Mouse (Mus musculus) hematopoietic stem cell, adult 5-6 weeks (primary cell): ENCODE results near the gene Faf2. TPM values are rescaled to one million over a fixed set of nuclear protein-coding genes. Genes with fewer than 3 reads are reported as not detected.
"Not testable (repeated sequence)": the region's sequence is repeated elsewhere in the genome, so short reads cannot be mapped to it uniquely, and the experiment has no call there.

Experiments used
- ATAC-seq, 2 experiments: fragments of 125-278 bp in 1 of 2; replicated peaks in 1 of 2; 2 replicates each; pipeline ENCODE4 v1.8.0; 2016 to 2017; ENCODE audit warnings: inconsistent platforms in 2 of 2, mild to moderate bottlenecking in 2 of 2, moderate number of reproducible peaks in 2 of 2, low read depth in 1 of 2, moderate TSS enrichment in 1 of 2; ENCODE audit not compliant: low FRiP score in 2 of 2, poor library complexity in 2 of 2, severe bottlenecking in 2 of 2, insufficient read depth in 1 of 2, low TSS enrichment in 1 of 2
- total RNA-seq: library from RNA; stranded (forward); fragments of 172-1452, 232-1000 nt; gene quantifications from 2 replicates; pipeline ENCODE4 v1.2.3, GENCODE M21; 2017

The Faf2 gene
- total RNA-seq, 1 experiment from 2014 or later, result 51.6 TPM

GRCm38 (mm10) chr13:54602639-54603111, 18.9 kb upstream of the Faf2 start:
- ATAC-seq, result no peak

GRCm38 (mm10) chr13:54603501-54603900, 18.1 kb upstream of the Faf2 start:
- no peak for ATAC-seq

DNA sequence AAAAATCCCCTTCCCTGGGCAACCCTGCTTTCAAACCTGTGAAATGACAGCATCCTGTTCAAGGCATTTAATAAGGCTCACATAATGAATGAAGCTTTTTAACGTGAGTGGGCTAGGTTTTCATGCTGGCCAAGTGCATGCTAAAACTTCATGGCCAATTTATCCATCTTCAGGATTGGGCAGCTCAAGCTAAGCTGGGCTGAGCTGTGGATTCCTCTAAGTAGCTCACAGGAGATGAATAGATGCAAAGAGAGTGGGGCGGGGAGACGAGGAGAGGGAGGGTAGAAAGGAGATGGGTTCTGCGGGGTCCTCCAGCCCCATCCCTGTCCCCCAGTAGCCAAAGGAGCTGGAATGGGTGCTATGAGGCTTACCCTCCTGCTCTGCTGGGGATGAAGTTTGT, 17.4 kb upstream of the Faf2 start:
- ATAC-seq, result no peak

DNA sequence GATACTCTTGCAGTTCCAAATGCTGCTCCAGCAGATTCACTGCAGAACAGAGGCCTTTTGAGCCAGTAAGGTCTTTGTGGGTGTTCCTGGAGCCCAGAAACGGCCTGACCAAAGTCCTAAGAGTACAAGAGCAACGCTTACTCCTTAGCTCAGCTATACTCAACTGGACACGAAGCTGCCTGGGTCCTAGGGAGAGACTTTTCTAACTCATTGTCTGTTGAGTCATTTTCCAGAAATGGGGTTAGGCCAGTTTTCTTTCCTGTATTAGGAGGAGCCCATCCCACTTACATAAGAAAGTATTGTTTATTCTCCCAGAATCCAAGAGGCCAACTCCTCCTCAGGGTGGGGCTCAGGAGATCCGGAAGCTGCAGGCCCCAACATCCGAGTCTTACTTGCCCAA, 16.2 kb upstream of the Faf2 start:
- ATAC-seq, result no peak

DNA sequence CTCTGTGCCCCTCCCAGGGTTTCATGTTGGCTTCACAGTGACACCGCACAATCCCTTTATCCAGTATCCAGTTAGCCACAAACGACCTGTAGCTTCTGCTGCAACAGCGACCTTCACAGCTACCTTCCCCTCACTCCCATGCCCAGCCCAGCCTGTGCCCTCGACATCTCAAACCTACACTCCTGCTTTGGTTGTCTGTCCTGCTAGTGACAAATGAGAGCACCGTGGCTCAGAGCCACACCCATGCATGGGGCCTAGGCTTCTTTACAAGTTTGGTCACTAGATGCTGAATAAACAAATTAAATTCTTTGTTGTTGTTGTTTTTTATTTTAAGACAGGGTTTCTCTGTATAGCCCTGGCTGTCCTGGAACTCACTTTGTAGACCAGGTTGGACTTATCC, 14.4 kb upstream of the Faf2 start:
- no peak for ATAC-seq

DNA sequence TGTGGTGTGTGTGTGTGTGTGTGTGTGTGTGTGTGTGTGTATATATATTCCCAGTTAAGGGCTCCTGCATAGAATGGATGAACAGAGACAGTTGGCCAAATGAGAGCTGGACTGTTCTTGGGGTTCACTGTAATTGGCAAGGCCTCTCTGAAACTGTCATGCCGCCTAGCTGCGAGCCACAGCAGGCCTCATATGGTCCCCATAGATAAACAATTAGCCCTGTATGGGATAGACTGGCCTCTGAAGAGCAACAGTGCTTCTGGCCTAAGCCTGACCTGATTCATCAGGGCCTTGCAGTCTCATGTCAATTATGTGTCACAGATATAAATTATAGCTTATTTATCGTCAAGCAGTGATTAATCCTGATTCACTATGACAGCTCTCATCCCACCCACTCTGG, 13.6 kb upstream of the Faf2 start:
- no peak for ATAC-seq

DNA sequence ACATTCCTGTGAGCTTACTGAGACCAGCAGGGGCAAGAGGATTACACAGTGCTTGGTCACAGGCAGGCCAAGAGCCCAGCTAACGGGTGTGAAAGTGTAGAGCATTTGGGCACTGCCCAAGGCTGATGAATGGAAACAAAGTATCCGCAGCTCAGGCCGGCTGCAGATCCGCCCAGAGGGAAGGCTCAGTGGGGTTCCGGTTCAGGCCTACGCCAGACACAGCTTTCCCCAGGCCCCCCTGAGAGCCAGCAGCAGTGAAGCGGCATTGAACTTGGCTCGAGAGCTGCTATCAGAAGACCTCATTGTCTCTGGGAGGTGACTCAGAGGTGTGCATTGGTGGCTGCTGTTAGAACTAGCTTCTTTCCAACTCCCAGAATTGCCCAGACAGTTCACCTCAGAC, 12.9 kb upstream of the Faf2 start:
- ATAC-seq, result no peak

DNA sequence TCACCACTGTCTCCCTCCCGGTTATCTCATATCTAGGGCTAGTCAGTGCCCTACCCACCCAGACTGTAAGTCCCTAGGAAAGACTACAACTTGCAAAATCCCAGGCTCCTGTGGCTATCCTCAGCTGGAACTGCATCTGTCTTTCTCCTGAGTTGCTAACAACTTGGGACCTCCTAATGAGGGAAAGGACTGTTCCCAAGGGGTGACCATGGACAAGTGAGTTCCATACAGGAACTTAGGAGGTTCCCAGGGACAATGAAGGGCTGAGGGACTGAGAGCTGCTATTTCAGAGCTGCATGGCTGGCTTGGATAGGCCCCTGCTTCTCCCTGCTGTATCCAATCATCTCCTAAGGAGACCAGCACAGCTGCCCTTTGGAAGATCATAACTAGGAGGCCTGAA, 12.3 kb upstream of the Faf2 start:
- ATAC-seq, result no peak

- ATAC-seq, result 0 out of 4 replicates have a peak, but pooled peaks of 1 of the 2 experiments have one; percentile 13
Observed at GRCm38 (mm10) chr13:54610613-54610971, 11.0 kb upstream of the Faf2 start.

GRCm38 (mm10) chr13:54610972-54611754, 10.4 kb upstream of the Faf2 start, which contains the start of gene Cltb:
Cltb (minus strand) TSS chr13:54611344.
- peak; percentile 46 to 68 for ATAC-seq

DNA sequence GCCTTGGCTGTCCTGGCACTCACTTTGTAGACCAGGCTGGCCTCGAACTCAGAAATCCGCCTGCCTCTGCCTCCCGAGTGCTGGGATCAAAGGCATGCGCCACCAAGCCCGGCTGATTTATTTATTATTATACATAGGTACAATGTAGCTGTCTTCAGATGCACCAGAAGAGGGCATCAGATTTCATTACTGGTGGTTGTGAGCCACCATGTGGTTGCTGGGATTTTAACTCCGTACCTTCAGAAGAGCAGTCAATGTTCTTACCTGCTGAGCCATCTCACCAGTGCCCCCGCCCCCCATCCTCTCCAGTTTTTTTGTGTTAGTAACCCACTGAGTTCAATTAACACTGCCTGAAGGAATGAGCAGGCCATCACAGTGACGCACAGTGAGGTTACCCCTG, 8.4 kb upstream of the Faf2 start:
- ATAC-seq, result not testable (repeated sequence)

GRCm38 (mm10) chr13:54616307-54616706, 5.3 kb upstream of the Faf2 start:
- ATAC-seq, result no peak

DNA sequence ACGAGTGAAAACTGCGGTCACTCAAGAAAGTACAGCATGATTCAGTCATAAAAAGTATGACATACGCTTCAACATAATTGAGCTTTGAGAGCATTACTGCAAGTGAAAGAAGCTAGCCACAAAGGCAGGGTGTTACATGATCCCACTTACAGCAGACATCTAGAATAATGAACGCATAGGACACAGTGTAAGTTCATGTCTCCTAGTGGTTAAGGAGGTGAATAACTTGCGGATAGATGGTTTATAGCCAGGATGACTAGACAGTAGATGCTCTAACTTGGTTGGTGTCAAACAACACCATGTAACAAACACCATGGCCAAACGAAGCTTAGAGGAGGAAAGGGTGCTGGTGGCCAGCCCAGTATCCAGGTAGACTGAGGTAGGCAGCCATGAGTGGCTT, 4.6 kb upstream of the Faf2 start:
- ATAC-seq, result no peak

- peak; percentile 8 to 10; a peak in 1 of 4 replicates for ATAC-seq
Observed at GRCm38 (mm10) chr13:54621960-54622521, 457 bp downstream of the Faf2 start.

GRCm38 (mm10) chr13:54629128-54629527, 7.5 kb downstream of the Faf2 start:
- no peak for ATAC-seq

GRCm38 (mm10) chr13:54632731-54633277, 11.2 kb downstream of the Faf2 start:
- ATAC-seq, result no peak

DNA sequence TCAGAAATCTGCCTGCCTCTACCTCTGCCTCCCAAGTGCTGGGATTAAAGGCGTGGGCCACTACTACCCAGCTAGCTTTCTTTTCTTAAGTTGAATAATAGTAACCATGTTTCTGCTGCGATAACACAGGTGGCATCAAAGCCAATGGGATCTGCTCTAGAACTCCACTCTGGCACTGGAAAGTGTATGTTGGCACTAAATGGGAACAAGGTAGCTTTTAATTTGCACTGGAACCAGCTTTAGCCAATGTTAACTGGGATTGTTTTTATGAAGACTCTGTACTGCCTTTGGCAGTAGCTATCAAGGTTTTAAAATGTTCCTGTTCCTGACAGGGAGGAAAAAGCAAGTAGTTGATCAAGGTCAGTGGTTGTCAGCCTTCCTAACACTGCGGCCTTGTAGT, 13.4 kb downstream of the Faf2 start:
- ATAC-seq, result no peak

GRCm38 (mm10) chr13:54650461-54650860, 28.9 kb downstream of the Faf2 start:
- no peak for ATAC-seq

GRCm38 (mm10) chr13:54660877-54661276, 39.3 kb downstream of the Faf2 start:
- no peak for ATAC-seq
